Mouse (Mus musculus) bone marrow, adult 2 months (tissue): ENCODE data around the gene Ids.
"Not testable (repeated sequence)": the region's sequence is repeated elsewhere in the genome, so short reads cannot be mapped to it uniquely, and the experiment has no call there.

Experiments
- CTCF ChIP-seq: fragments of 200-500 bp; IDR thresholded peaks from 2 replicates; pipeline ENCODE4 v1.5.1; 2011; ENCODE audit warnings: low read length, control low read depth; ENCODE audit not compliant: control insufficient read depth, insufficient read depth
- POLR2A ChIP-seq: fragments of 200-500 bp; IDR thresholded peaks from 2 replicates; pipeline ENCODE4 v1.6.1; 2011; ENCODE audit warnings: low read depth, mild to moderate bottlenecking, control low read depth, low read length, borderline replicate concordance; ENCODE audit not compliant: control insufficient read depth

- not testable (repeated sequence) for TF ChIP-seq POLR2A, CTCF
These were observed 9.7 kb upstream of the Ids start for GRCm38 (mm10) chrX:70374469-70375110.
